Mouse (Mus musculus) inflammation-experienced regulatory T-cells, adult 16 weeks (primary cell): ENCODE measurements around the gene Mageb16. TPM values are rescaled to one million over a fixed set of nuclear protein-coding genes. Genes with fewer than 3 reads are reported as not detected.

Experiments used
- polyA plus RNA-seq: library from polyadenylated mRNA; unstranded; fragments of 100-300 nt; shearing (Covaris generic); gene quantifications from one replicate; pipeline ENCODE4 v1.2.1, GENCODE M21; 2017

Gene Mageb16
- not detected for polyA plus RNA-seq

DNA sequence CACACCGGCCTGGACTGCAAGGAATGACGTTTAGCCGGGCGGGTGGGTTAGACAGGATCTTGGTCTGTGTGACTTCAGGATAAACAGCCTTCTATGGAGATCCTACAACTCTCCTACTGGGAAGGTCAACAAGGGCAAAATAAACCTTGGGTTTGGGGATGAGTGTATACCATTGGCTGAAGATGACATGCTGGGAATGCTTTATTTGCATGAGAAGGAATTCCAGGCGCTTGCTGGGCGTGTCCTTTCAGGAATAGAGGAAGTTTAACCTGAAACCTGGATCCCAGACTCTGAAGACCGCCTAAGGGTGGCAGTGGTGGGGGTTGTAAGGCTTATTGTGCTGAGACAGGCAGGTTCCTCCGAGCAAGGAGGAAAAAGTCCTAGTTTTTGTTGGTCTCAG is at the start of gene Mageb16:
TSS of gene Mageb16 (minus strand) at position 25 of the 400 bp plus-strand sequence.

Other genes with a start within 250 kb of the Mageb16 start
- not detected for gene Gm7173, start 154.2 kb downstream of the Mageb16 start, polyA plus RNA-seq